Mouse (Mus musculus): Measurements from ENCODE around the gene Ppp2r5a. TPM values are rescaled to one million over a fixed set of nuclear protein-coding genes. Genes with fewer than 3 reads are reported as not detected.
A peak's percentile ranks its signal among the peaks of the same experiment; 100 is the strongest.

The Ppp2r5a gene
- polyA plus RNA-seq, 1 experiment from 2014 or later: 14.4 TPM

DNA sequence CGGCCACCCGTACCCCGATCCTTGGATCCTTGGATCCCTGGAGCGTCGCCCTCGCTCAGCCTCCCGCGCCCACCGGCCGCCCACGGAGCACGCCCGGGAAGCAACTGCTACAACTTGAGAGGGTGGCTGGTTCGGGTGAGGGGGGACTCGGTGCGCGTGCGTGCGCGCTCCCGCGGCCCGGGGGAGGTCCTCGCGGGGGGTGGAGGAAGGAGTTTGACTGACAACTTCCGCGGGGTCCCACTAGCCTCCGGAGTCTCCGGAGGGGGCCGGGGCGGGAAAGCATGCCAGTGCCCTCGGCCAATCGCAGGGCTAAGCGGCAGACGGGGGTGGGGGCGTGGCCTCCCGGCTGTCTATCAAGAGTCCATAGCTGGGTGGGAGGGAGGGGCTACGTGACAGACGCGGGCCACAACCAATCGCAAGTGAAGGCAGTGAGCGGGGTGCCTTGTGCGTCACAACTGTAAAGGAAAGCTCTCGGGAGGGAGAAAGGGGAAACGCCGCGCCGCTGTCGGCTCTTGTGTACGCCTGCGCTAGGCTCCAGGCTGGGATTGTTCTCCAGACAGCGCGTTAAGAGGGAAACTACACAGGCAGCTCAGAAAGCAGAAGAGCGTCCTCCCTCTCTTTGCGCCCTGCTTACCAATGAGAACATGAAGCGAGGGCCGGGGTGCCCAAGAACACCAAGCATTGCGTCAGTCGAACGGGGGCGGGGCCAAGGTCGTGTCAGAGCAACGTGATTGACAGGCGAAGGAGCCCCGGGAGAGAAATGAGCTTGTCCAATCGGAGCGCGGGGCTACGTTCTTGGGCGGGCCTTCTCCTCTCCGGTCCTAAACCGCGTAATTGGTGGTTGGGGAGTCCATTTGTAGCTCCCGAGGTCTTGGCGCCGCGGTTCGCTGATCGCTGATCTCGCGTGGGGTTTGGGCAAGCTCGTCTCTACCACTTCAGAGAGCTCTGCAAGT is 5.9 kb downstream of the Ppp2r5a start:
- H3K4me3 ChIP-seq: peak overlapping the region; percentile 88
- H3K9me3 ChIP-seq: no peaks in the 10 kb centered on the region
- peaks cover 4% of the 10 kb centered on the region for H3K4me1 ChIP-seq
- H3K4me2 ChIP-seq: peak overlapping the region; percentile 79
- no peaks in the 10 kb centered on the region for H3K36me3 ChIP-seq
- peak overlapping the region; percentile 91 for H3K9ac ChIP-seq
- no peaks in the 10 kb centered on the region for H3K27me3 ChIP-seq
- ATAC-seq (ENCODE audit: insufficient number of reproducible peaks, insufficient read depth, low FRiP score, low TSS enrichment, low read depth): peak; percentile 97
- WGBS: under 1% methylated on average over 81 of the region's 82 CpGs
- H3K27ac ChIP-seq: peak overlapping the region; percentile 96

- WGBS: under 1% methylated on average over 74 of the region's 74 CpGs
- peaks cover 7% of the 10 kb centered on the region for H3K4me1 ChIP-seq
- no peaks in the 10 kb centered on the region for H3K9me3 ChIP-seq
- peak overlapping the region; percentile 91 for H3K9ac ChIP-seq
- peak overlapping the region; percentile 88 for H3K4me3 ChIP-seq
- peak overlapping the region; percentile 96 for H3K27ac ChIP-seq
- no peaks in the 10 kb centered on the region for H3K36me3 ChIP-seq
- peak; percentile 20; the same call in 1 of the 2 replicates for ATAC-seq (ENCODE audit: insufficient number of reproducible peaks, insufficient read depth, low FRiP score, low TSS enrichment, low read depth)
- H3K4me2 ChIP-seq: peak overlapping the region; percentile 79
- H3K27me3 ChIP-seq: no peaks in the 10 kb centered on the region
Measured at GRCm38 (mm10) chr1:191396446-191396845, 6.6 kb downstream of the Ppp2r5a start.

DNA sequence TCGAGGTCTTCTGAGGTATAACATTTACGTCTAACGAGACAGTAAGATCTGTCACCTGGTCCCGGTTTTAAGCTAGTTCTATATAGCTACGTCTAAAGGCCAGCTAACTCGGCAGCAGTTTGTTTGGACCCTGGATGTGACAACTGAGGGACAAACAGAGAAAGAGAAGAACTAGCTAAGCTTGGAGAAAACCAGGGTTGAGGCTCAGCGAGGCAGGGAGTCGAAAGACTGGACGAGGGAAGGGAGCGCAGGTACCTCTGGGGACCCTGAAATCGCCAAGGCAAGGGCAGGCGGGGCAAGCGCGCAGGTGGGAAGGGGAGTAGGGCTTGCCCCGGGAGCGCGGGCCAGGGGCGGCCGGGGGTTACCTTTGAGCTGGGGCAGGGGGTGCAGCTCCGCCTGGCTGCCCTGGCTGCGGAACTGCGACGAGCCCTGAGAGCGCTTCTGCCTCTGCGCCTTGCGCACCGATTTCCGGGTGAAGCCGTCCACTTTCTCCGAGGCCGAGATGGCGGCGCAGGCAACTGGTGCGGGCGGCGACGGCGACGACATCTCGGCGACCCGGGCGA is 7.1 kb downstream of the Ppp2r5a start:
- no peaks in the 10 kb centered on the region for H3K36me3 ChIP-seq
- WGBS: under 1% methylated on average over 43 of the region's 43 CpGs
- H3K9ac ChIP-seq: peak overlapping the region; percentile 91
- H3K4me1 ChIP-seq: peaks cover 7% of the 10 kb centered on the region
- H3K27ac ChIP-seq: peak overlapping the region; percentile 96
- no peak for ATAC-seq (ENCODE audit: insufficient number of reproducible peaks, insufficient read depth, low FRiP score, low TSS enrichment, low read depth)
- no peaks in the 10 kb centered on the region for H3K9me3 ChIP-seq
- peak overlapping the region; percentile 79 for H3K4me2 ChIP-seq
- no peaks in the 10 kb centered on the region for H3K27me3 ChIP-seq
- H3K4me3 ChIP-seq: peak overlapping the region; percentile 88

DNA sequence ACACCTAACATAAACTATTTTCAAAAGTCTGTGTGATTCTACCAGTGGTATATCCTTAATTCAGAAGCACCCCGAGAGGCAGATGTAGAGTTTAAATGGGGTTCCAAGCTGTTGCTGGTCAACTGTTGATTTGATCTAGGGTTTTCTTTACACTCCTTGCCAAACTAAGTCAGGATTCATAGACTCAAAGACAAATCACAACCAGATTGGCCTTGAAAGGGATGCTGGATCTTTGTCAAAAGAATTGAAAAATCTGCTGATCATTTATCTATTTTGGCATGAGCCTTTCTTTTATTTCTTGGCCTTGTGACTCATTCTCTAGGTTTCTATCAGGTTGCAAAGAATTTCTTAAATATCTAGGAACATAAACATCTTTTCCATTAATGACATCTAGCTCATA is 7.9 kb downstream of the Ppp2r5a start:
- WGBS: 21% methylated on average over 1 of the region's 1 CpGs
- Histone ChIP-seq H3K9me3 (no peaks in the 10 kb centered on the region), H3K9ac (peak overlapping the region; percentile 54; the same call in 1 of the 2 replicates), H3K4me3 (peak overlapping the region; percentile 88), H3K27me3 (no peaks in the 10 kb centered on the region), H3K36me3 (no peaks in the 10 kb centered on the region), H3K4me1 (peaks cover 7% of the 10 kb centered on the region), H3K27ac (no peak overlapping the region), H3K4me2 (peak overlapping the region; percentile 79)
- ATAC-seq (ENCODE audit: insufficient number of reproducible peaks, insufficient read depth, low FRiP score, low TSS enrichment, low read depth): no peak

DNA sequence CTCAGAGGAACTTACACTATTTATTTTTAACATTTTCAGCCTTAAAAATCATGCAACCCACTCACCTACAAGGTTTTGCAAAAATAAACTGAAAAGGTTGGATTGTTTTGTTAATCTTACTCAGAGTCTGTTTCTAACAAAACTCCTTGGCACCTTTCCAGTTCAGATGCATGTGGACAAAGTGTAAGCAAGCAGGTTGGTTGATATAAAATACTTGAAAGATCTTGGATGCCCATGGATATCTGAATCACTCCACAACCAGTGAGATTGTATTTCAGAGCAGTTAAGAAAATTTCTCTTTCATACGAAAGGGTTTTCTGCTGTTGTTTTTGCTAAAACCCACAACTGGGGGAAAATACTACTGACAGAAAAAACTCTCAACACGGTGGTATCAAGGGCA is 8.9 kb downstream of the Ppp2r5a start:
- H3K27me3 ChIP-seq: no peaks in the 10 kb centered on the region
- H3K9me3 ChIP-seq: no peaks in the 10 kb centered on the region
- H3K36me3 ChIP-seq: no peaks in the 10 kb centered on the region
- no peak for ATAC-seq (ENCODE audit: insufficient number of reproducible peaks, insufficient read depth, low FRiP score, low TSS enrichment, low read depth)
- no peak overlapping the region for H3K9ac ChIP-seq
- no peak overlapping the region for H3K27ac ChIP-seq
- no peak overlapping the region for H3K4me3 ChIP-seq
- peak overlapping the region; percentile 79 for H3K4me2 ChIP-seq
- WGBS: 24% methylated on average over 2 of the region's 2 CpGs
- peaks cover 7% of the 10 kb centered on the region for H3K4me1 ChIP-seq

- H3K36me3 ChIP-seq: no peaks in the 10 kb centered on the region
- H3K27ac ChIP-seq: no peak overlapping the region
- H3K9ac ChIP-seq: no peak overlapping the region
- no peak overlapping the region for H3K4me2 ChIP-seq
- no peaks in the 10 kb centered on the region for H3K9me3 ChIP-seq
- no peaks in the 10 kb centered on the region for H3K27me3 ChIP-seq
- no peak for ATAC-seq (ENCODE audit: insufficient number of reproducible peaks, insufficient read depth, low FRiP score, low TSS enrichment, low read depth)
- H3K4me1 ChIP-seq: peaks cover 7% of the 10 kb centered on the region
- no peak overlapping the region for H3K4me3 ChIP-seq
- WGBS: 74% methylated on average over 3 of the region's 3 CpGs
Measured at GRCm38 (mm10) chr1:191393536-191393935, 9.5 kb downstream of the Ppp2r5a start.

DNA sequence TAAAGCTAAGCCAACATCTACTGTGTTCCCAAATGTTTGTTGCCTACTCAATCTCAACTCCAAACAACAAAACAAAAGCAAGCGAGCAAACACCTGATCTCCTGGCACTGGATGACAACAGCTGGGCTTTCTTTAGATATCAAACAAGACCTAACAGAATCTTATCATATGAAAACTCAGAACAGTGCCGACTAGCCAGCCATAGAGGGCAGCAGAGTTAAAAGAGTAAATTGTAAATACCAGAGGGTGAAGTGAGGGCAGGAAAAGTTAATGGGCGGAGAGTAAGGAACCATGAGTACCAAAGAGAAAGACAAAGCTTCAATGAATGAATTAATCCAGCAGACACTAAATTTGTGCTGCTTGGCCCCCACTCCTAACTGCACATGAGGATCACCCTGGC is 11.8 kb downstream of the Ppp2r5a start:
- H3K27me3 ChIP-seq: no peaks in the 10 kb centered on the region
- H3K9ac ChIP-seq: no peak overlapping the region
- no peak overlapping the region for H3K27ac ChIP-seq
- H3K4me2 ChIP-seq: no peak overlapping the region
- ATAC-seq (ENCODE audit: insufficient number of reproducible peaks, insufficient read depth, low FRiP score, low TSS enrichment, low read depth): no peak
- WGBS: 21% methylated on average over 3 of the region's 3 CpGs
- peaks cover 7% of the 10 kb centered on the region for H3K4me1 ChIP-seq
- H3K36me3 ChIP-seq: no peaks in the 10 kb centered on the region
- no peak overlapping the region for H3K4me3 ChIP-seq
- H3K9me3 ChIP-seq: no peaks in the 10 kb centered on the region

GRCm38 (mm10) chr1:191384786-191385430 is 18.2 kb downstream of the Ppp2r5a start:
- Histone ChIP-seq H3K9me3 (no peaks in the 10 kb centered on the region), H3K4me3 (no peak overlapping the region), H3K27me3 (no peaks in the 10 kb centered on the region), H3K9ac (no peak overlapping the region), H3K27ac (no peak overlapping the region), H3K36me3 (peaks cover 3% of the 10 kb centered on the region; the same call in 1 of the 2 replicates), H3K4me2 (no peak overlapping the region), H3K4me1 (no peaks in the 10 kb centered on the region)
- ATAC-seq (ENCODE audit: insufficient number of reproducible peaks, insufficient read depth, low FRiP score, low TSS enrichment, low read depth): no peak
- WGBS: 92% methylated on average over 10 of the region's 10 CpGs

DNA sequence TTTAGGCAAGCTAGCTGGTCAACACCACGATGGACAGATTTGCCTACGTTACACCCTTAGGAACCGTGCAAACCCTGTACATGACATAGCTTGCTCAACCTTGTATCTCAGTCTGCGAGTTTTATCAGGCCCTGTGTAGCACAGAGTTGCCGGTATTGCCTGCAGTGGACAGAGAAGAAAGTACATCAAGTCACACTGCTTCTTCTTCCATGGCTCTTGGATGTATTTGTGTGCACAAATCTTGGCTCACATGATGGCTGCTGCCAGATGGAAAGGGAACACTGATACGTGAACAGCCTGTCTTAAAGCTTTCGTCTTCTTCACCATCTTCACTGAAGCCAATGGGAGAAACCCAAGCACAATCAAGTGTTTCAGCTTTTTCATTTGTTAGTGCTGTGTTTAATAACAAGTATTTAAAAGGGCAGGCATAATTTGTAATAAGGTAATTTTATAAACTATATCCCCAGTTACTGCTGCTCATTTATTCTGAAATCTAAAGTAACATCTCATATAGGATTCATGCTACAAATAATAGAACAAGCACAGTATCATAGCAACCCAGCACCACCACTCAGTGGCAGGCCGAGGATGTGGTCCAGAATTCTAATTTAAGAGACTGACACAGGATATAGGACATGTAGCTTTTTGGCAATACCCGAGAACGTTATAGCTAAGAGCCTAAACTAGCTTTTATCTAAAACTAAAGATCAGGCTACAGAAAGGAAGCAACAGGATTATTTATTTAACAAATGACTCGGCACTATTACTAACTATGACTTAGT is 20.9 kb downstream of the Ppp2r5a start:
- H3K9ac ChIP-seq: no peak overlapping the region
- no peaks in the 10 kb centered on the region for H3K4me1 ChIP-seq
- WGBS: 81% methylated on average over 11 of the region's 11 CpGs
- H3K9me3 ChIP-seq: no peaks in the 10 kb centered on the region
- H3K4me3 ChIP-seq: no peak overlapping the region
- H3K27ac ChIP-seq: no peak overlapping the region
- H3K36me3 ChIP-seq: peaks cover 3% of the 10 kb centered on the region; the same call in 1 of the 2 replicates
- H3K4me2 ChIP-seq: no peak overlapping the region
- no peaks in the 10 kb centered on the region for H3K27me3 ChIP-seq
- ATAC-seq (ENCODE audit: insufficient number of reproducible peaks, insufficient read depth, low FRiP score, low TSS enrichment, low read depth): no peak

DNA sequence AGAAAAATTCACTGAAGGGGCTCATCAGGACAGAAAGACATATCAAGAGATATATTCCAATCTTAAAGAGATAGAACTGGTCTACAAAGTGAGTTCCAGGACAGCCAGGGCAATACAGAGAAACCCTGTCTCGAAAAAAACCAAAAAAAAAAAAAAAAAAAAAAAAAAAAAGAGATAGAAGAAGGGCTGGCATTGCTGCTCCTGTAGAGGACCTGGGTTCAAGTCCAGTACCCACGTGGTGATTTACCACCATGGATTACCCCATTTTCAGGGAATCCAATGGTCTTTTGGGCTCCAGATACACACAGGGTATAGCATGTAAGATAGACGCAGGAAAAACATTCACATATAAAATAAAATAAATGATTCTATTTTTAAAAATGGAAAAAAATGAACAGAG is 22.2 kb downstream of the Ppp2r5a start:
- H3K4me3 ChIP-seq: no peak overlapping the region
- H3K9me3 ChIP-seq: no peaks in the 10 kb centered on the region
- H3K27ac ChIP-seq: no peak overlapping the region
- ATAC-seq (ENCODE audit: insufficient number of reproducible peaks, insufficient read depth, low FRiP score, low TSS enrichment, low read depth): no peak
- no peak overlapping the region for H3K9ac ChIP-seq
- peaks cover 3% of the 10 kb centered on the region; the same call in 1 of the 2 replicates for H3K36me3 ChIP-seq
- H3K4me1 ChIP-seq: no peaks in the 10 kb centered on the region
- no peak overlapping the region for H3K4me2 ChIP-seq
- no peaks in the 10 kb centered on the region for H3K27me3 ChIP-seq
- 86% methylated on average over 3 of the region's 3 CpGs for WGBS

DNA sequence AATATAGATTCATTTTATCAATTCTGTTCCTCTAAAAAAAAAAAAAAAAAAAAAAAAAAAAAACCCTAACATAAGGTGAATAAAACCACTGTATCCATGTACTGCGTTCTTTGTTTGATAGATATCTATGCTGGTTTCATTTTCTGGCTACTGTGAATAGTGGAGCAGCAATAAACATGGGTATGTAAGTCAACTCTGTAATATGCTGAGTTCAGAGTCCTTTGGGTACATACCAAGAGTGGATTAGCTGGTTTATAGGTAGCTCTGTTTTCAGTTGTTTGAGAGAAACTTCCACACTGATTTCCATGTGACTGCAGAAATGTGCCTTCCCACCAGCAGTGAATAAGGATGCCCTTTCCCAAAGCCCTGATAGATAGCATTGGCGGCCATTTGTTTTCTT is 25.0 kb downstream of the Ppp2r5a start:
- WGBS: 93% methylated on average over 2 of the region's 2 CpGs
- no peak overlapping the region for H3K4me2 ChIP-seq
- H3K9me3 ChIP-seq: no peaks in the 10 kb centered on the region
- no peak overlapping the region for H3K9ac ChIP-seq
- H3K36me3 ChIP-seq: no peaks in the 10 kb centered on the region
- no peak overlapping the region for H3K4me3 ChIP-seq
- no peaks in the 10 kb centered on the region for H3K4me1 ChIP-seq
- ATAC-seq (ENCODE audit: insufficient number of reproducible peaks, insufficient read depth, low FRiP score, low TSS enrichment, low read depth): no peak
- H3K27me3 ChIP-seq: no peaks in the 10 kb centered on the region
- H3K27ac ChIP-seq: no peak overlapping the region

Data from embryonic facial prominence, embryonic 13.5 days (tissue).